Mouse (Mus musculus) CD4-positive, CD25-positive, alpha-beta regulatory T cell, adult 4 months (primary cell): ENCODE data around the gene Gzmg. TPM values are rescaled to one million over a fixed set of nuclear protein-coding genes. Genes with fewer than 3 reads are reported as not detected.
A peak's percentile ranks its signal among the peaks of the same experiment; 100 is the strongest.
"Not testable (repeated sequence)": the region's sequence is repeated elsewhere in the genome, so short reads cannot be mapped to it uniquely, and the experiment has no call there.

Source experiments
- ATAC-seq: one replicate; pipeline ENCODE4 v1.8.0; 2017
- polyA plus RNA-seq, 2 experiments: library from polyadenylated mRNA; unstranded; fragments of 100-300 nt; shearing (Covaris generic); gene quantifications; one replicate each; pipeline ENCODE4 v1.2.1; 2017

Gene Gzmg
- not detected for polyA plus RNA-seq

DNA sequence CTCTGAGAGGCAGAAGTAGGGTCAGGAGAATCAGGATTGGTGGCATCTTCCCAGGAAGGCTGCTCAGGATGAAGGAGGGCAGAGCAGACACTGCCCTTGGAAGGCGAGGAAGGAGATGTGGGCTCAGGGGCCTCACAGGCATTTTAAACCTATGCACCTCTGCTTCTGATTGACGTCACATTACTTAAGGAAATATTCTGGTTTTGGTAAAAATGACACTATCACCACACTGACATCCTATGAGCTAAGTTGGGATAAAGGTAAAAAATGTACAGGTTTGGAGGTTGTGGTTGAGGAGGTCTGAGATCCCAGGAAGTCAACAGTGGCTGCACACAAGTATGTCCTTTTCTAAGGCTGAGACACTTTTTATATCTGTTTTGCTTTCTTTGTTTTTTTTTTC is at the start of gene Gzmg:
TSS of gene Gzmg (minus strand) at position 101 of the 400 bp plus-strand sequence.
- ATAC-seq = not testable (repeated sequence)

DNA sequence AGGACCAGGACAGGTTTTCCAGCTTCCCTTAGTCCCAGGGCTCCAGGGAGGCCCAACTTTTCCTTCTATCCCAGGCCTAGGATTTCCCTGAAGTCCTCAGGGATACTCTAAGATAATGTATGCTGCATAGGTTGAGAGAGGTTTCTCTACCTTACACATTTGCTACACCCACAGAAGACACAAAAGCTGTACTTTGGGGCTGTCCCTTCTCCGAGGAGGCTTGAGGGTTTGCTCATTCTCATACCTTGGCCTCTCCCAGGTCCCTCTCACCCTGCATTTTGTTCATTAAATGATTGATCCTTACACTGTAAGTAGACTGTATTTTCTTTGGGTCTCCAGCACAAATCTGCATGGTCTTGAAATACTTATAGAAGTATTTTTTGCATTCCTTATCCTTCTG is 46.2 kb upstream of the Gzmg start:
- peak; percentile 82 for ATAC-seq

DNA sequence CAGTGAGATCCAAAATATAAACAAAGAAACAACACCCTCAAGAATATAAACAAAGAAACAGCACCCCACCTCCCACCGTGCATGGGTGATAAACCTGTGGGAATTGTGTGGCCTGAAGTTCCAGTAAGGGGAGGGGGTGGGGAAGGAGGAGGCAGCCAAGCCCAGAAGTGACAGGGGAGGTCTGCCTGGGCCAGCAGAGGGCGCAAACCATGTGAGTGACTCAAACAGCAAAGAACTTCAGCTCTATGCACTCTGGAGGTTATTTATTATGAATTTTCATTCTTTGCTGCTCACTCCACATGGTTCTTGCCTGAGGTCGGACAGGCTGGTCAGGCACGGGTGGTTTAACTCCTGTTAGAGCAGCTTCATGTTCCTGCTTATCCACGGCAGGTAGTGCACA is 45.6 kb upstream of the Gzmg start:
- peak; percentile 79 for ATAC-seq

DNA sequence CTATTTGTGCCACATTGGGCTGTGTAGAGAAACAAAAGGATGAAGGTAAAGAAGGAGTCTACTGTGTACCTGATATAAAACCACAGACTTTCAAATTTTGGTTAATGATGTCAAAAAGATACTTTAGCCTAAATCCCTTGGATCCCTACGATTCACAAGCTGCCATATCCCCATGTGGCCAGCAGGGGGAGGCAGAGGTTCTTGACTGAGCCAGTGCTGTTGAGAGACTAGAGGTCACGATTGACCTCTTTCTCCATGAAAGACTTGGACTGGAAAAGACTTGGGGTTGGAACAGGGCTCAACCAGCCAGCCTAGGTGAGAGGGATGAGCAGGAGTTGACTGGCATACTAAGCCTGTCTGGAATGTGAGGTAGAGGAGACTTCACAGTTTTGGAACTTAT is 44.6 kb upstream of the Gzmg start:
- peak; percentile 55 for ATAC-seq

DNA sequence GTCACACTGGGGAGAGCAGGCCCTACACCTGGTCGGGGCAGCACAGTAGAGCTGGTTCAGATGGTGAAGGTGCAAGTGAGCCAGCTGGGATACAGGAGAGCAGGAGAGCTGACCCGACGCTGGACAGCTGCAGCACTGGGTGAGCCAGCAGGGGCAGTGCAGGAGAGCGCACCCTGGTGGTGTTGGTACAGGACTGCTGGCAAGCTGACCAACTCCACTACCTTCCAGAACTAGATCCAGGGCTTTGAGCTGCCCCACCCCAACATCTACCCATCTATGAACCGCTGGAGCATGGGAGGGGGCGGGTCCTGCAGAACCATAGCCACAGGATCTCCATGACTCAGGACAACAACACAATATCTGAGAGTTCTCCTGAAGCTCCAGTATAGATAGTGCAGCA is 27.6 kb upstream of the Gzmg start:
- ATAC-seq = no peak

DNA sequence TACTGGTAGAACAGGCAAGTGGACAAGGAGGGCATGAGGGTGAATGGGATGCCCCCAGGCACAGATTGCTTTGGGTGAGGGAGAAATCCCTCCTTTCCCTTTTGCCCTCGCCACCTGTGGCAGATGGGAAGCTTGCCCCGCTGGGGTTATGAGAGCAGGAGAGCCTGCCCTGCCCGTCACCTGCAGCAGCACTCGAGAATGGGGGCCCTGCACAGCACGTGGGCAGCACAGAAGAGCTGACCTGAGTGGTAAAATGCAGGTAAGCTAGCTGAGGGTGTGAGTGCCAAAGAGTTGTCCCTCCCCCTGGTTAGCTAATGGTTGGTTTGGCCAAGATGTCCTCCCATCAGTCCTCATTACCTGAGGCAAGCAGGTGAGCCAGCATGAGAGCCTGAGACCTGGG is 27.1 kb upstream of the Gzmg start:
- no peak for ATAC-seq

DNA sequence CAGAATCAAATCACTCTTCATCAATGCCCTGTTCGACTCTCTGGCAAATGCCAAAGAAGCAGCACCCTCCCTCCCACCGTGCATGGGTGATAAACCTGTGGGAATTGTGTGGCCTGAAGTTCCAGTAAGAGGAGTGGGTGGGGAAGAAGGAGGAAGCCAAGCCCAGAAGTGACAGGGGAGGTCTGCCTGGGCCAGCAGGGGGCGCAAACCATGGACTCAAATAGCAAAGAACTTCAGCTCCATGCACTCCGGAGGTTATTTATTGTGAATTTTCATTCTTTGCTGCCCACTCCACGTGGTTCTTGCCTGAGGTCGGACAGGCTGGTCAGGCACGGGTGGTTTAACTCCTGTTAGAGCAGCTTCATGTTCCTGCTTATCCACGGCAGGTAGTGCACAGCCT is 18.3 kb upstream of the Gzmg start:
- ATAC-seq = not testable (repeated sequence)

DNA sequence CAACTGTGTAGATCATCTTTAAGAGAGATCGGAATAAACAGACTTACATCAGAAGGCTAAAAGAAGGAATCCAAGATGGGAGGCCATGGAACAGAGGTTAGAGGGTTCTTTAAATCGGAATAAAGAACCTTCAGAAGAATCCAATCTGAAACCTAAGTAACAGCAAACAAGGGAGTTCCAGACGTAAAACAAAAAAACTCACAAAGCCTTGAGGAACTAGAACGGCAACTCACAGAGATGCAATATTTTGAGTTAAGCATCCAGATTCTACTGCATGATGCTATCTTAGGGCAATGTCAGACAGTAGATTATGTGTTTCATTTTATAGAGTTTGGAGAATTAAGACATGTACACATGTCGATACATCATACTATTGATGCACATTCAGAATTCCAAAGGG is 15.1 kb upstream of the Gzmg start, which contains the start of gene Gzmn:
TSS of gene Gzmn (minus strand) at position 101 of the 400 bp plus-strand sequence.
- no peak for ATAC-seq

DNA sequence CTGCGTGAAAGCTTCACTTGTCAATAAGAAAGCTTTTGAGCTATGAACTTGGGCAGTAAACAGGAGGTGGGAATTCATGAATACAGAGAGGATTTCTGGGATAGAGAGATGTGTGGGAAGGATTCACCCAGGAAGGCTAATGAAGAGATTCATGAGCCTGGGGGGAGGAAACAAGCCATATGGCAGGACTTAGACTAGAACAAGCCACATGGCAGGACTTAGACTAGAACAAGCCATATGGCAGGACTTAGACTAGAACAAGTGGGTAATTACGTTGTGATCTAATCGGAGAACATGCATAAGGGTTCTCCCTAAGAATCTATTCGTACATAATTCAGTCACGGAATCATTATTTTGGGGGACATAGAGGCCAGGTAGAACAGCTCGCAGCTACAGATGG is 14.0 kb upstream of the Gzmg start:
- ATAC-seq = no peak

DNA sequence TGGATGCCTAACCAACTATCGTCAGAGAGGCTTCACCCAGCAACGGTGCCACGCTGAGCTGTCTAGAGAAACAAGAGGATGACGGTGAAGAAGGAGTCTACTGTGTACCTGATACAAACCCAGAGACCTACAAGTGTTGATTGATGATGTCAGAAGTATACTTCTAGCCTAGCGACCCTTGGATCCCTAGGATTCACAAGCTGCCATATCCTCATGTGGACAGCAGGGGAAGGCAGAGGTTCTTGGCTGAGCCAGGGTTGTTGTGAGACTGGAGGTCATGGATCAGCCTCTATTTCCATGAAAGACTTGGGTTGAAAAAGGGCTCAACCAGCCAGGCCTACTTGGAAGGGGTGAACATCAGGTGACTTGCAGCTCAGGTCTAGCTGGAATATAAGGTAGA is 13.4 kb upstream of the Gzmg start:
- no peak for ATAC-seq

DNA sequence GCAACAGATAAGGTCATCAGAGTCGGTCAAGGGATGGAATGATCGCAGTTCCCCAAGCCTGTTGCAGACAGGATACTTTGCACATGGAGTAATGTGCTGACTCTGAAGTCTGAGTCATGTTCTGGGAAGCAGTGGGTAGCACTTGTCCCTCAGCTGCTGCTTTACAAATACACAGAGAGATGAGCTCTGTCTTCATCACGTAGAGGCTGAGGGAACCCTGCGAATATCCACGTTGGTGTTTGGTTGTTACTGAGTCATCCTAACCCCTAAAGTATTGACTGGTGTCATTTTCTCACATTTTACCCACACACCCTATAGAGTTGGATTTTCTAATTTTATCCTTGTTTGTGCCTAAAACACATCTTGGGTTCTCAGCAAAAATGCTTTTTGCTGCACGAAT is 8.6 kb upstream of the Gzmg start:
- ATAC-seq = no peak

DNA sequence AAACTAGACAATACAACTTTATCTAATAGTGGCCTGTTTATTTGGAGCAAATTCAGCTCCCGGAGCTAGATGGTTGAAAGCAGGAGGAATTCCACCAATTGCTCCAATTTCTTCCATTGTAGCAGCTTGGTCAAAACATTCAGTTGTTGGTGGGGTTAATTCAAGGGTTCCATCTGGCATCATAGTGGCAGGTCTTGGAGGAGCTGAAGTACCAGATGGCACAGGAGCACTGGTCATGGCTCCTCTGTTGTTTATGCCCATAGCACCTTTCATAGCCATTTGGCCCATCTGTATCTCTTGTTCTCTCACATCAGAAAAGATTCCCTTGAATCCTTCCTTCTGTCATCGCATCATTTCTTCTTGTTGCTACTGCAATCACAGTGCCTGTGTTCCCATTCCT is 2.7 kb upstream of the Gzmg start:
- no peak for ATAC-seq

DNA sequence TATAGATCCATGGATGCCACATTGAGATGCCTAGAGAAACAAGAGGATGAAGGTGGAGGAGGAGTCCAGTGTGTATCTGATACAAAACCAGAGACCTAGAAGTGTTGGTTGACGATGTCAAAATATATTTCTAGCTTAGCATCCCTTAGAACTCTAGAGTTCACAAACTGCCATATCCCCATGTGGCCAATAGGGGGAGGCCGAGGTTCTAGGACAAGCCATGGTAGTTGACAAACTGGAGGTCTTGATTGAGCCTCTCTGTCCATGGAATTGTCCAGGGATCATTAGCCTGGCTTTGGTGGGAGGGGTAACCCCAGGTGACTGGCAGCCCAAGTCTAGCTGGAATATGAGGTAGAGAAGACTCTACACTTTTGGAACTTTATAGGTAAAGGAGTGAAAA is 4.0 kb downstream of the Gzmg start:
- ATAC-seq = no peak

DNA sequence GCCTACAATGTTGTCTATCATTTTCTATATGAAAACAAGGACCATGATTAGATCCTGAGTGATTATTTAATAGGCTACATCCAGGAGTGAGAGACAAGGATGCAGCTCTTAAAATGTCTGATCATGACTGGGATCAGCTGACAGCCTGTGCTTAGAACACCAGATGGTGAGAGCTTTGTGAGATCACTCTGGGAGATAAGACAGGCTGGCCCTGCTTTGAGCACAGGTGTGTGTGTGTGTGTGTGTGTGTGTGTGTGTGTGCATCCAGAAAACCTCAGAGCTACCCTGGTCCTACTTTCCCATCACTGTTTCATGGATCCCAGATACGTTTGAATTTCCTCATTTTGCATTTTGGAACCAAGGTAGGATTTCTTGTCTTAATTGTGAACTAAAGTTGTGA is 25.7 kb downstream of the Gzmg start:
- not testable (repeated sequence) for ATAC-seq

DNA sequence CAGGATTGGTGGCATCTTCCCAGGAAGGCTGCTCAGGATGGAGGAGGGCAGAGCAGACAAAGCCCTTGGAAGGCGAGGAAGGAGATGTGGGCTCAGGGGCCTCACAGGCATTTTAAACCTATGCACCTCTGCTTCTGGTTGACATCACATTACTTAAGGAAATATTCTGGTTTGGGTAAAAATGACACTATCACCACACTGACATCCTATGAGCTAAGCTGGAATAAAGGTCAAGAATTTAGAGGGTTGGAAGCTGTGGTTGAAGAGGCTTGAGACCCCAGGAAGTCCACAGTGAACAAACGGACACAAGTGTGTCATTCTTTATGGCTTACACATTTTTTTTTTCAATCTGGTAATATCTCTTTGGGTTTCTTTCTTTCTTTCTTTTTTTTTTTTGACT is 26.9 kb downstream of the Gzmg start, which contains the start of gene Gzmd:
TSS of gene Gzmd (minus strand) at position 101 of the 400 bp plus-strand sequence.
- not testable (repeated sequence) for ATAC-seq

DNA sequence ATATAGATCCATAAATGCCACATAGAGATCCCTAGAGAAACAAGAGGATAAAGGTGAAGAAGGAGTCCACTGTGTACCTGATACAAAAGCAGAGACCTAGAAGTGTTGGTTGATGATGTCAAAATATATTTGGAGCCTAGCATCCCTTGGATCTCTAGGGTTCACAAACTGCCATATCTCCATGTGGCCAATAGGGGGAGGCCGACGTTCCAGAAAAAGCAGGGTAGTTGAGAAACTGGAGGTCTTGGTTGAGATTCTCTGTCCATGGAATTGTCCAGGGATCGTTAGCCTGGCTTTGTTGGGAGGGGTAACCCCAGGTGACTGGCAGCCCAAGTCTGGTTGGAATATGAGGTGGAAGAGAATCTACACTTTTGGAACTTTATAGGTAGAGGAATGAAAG is 31.0 kb downstream of the Gzmg start:
- ATAC-seq = no peak

DNA sequence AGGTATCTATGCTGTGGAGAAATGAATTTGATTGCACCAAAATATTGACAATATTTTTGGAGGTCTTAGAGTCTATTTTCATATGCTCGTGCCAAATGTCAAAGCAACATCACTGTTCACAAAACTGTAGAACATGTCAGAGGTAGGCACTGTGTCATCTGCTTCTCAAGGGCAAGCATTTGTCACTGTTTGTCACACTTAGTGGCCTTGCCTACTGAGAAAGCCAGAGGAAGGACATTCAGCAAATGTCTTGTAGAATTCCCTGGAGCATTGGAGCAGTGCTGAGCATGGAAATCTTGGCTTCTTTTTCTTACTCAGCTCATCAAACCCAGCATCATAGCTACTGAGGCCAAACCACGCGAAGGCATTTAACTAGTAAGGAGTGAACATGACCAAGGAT is 35.9 kb downstream of the Gzmg start:
- no peak for ATAC-seq

DNA sequence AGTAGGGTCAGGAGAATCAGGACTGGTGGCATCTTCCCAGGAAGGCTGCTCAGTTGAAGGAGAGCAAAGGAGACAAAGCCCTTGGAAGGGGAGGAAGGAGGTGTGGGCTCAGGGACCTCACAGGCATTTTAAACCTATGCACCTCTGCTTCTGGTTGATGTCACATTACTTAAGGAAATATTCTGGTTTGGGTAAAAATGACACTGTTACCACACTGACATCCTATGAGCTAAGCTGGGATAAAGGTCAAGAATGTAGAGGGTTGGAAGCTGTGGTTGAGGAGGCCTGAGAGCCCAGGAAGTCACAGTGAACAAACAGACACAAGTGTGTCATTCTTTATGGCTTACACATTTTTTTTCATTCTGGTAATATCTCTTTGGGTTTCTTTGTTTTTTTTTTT is 38.9 kb downstream of the Gzmg start, which contains the start of gene Gzme:
TSS of gene Gzme (minus strand) at position 101 of the 400 bp plus-strand sequence.
- no peak for ATAC-seq

DNA sequence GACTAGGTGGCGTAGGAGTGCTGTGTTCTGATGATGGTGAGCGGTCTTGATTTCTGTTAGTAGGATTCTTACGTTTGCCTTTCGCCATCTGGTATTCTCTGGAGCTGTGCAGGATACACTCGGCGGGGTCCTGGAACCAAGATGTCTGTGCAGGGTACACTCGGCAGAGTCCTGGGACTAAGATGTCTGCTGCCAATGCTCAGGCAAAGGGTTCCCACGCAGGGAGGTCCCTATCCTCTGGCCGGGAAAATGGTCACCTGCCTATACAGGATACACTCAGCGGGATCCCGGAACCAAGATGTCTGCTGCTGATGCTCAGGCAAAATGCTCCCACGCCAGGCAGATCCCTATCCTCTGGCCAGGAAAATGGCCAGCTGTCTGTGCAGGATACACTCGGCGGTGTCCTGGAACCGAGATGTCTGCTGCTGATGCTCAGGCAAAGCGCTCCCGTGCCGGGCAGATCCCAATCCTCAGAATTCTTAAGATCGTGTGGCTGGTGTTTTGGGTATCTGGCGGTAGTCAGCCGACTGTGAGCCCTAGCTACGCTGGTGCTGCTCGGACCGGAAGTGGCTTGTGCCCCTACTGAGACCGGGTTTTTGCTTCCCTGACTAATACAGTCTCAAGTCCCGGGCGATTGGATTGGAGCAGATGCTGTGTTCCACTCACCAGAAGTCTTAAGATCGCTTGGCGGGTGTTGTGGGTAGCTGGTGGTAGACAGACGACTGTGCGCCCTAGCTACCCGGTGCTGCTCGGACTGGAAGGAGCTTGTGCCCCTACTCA is 43.7 kb downstream of the Gzmg start:
- ATAC-seq = not testable (repeated sequence)

Other genes starting within 250 kb of the Gzmg start
- not detected for gene Cma1, start 214.9 kb downstream of the Gzmg start, polyA plus RNA-seq
- gene Cma2, start 208.6 kb downstream of the Gzmg start, polyA plus RNA-seq = not detected
- gene Mcpt1, start 141.6 kb downstream of the Gzmg start, polyA plus RNA-seq = not detected
- not detected for gene Mcpt9, start 129.1 kb downstream of the Gzmg start, polyA plus RNA-seq
- not detected for gene Mcpt2, start 117.5 kb downstream of the Gzmg start, polyA plus RNA-seq
- not detected for gene Mcpt4, start 97.3 kb downstream of the Gzmg start, polyA plus RNA-seq
- not detected for gene Mcpt8, start 74.3 kb downstream of the Gzmg start, polyA plus RNA-seq
- not detected for gene Ctsg, start 57.0 kb downstream of the Gzmg start, polyA plus RNA-seq
- not detected for gene Gzme, start 39.0 kb downstream of the Gzmg start, polyA plus RNA-seq
- gene Gzmd, start 27.0 kb downstream of the Gzmg start, polyA plus RNA-seq = not detected
- not detected for gene Gzmn, start 15.0 kb upstream of the Gzmg start, polyA plus RNA-seq
- gene Gzmf, start 51.8 kb upstream of the Gzmg start, polyA plus RNA-seq = under 1 TPM in 1 of 2 experiments, not detected in 1; 0.35 TPM
- 1 to 10 TPM; 6.5 to 9.5 TPM for gene Gzmc, start 75.1 kb upstream of the Gzmg start, polyA plus RNA-seq
- 10 to 100 TPM; 32.6 to 34.9 TPM for gene Gzmb, start 102.7 kb upstream of the Gzmg start, polyA plus RNA-seq
- gene Atp12a, start 205.5 kb upstream of the Gzmg start, polyA plus RNA-seq = not detected
- gene Rnf17, start 243.0 kb upstream of the Gzmg start, polyA plus RNA-seq = under 1 TPM; 0.44 to 0.86 TPM